Mouse (Mus musculus): ENCODE measurements around the gene Ctso.

DNA sequence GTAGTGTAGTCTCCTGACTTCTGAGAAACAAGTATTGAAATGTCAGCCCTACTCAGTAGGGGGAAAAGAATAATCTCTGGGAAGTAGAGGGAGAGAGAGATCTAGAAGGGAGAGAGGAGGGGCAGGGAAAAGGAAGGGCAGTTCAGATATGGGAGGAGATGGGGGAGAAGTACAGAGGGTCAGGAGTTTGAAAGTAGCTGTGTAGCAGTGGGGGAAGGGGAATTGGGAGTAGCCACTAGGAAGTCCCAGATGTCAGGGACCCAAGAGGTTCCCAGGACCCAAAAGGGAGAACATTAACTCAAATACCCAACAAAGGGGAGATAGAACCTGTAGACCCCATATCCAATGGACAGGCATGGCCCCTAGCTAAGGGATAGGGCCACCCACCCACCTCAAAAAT, 43.7 kb downstream of the Ctso start, which contains the start of gene Tdo2:
- TF ChIP-seq POLR2A (IDR thresholded peaks at IDR 0.05; ENCODE audit: low read depth, low read length) (no peak), CTCF (IDR thresholded peaks at IDR 0.05; ENCODE audit: extremely low read depth, insufficient read length, insufficient replicate concordance, low read depth, low read length) (no peak)

All from small intestine, adult 2 months (tissue).